ENCODE assay signal across 8 mouse cellular contexts in genomic region chr3:121550370-121550769, GRCm38 (mm10). TPM values are rescaled to one million over a fixed set of nuclear protein-coding genes. Genes with fewer than 3 reads are reported as not detected.
A peak's percentile ranks its signal among the peaks of the same experiment; 100 is the strongest.
DNase-seq lines count a peak whose midpoint lies in the region; ATAC-seq lines count a peak whose summit lies in the region.

No protein-coding gene starts in this region.

- H3K4me1 ChIP-seq in midbrain, embryonic 14.5 days (ENCODE audit: control insufficient read depth, insufficient read depth, low read length): no peaks in the 10 kb centered on the region
- H3K4me1 ChIP-seq in midbrain, embryonic 16.5 days (ENCODE audit: control insufficient read depth, insufficient read depth, low read length): no peaks in the 10 kb centered on the region

- no peaks in the 10 kb centered on the region for H3K36me3 ChIP-seq in midbrain, embryonic 14.5 days (ENCODE audit: control insufficient read depth, insufficient read depth, low read length)
- H3K36me3 ChIP-seq in midbrain, embryonic 16.5 days (ENCODE audit: control insufficient read depth, insufficient read depth, low read length): no peaks in the 10 kb centered on the region

- no peak for ATAC-seq in frontal cortex, adult (ENCODE audit: low TSS enrichment)
- no peak for ATAC-seq in midbrain, embryonic 14.5 days (ENCODE audit: low FRiP score, low TSS enrichment)
- no peak for ATAC-seq in midbrain, embryonic 16.5 days
- ATAC-seq in monocyte, adult 5-6 weeks (replicated peaks; ENCODE audit: insufficient number of reproducible peaks, low FRiP score, low TSS enrichment, poor library complexity, severe bottlenecking): peak; percentile 67; the same call in 1 of the 2 replicates
- ATAC-seq in erythroid progenitor cell, adult 5-6 weeks (replicated peaks; ENCODE audit: low FRiP score, poor library complexity, severe bottlenecking): no peak

- no peaks in the 10 kb centered on the region for H3K27me3 ChIP-seq in midbrain, embryonic 14.5 days (ENCODE audit: control insufficient read depth, insufficient read depth, low read length)
- H3K27me3 ChIP-seq in midbrain, embryonic 16.5 days (ENCODE audit: control insufficient read depth, insufficient read depth, low read depth, low read length): no peaks in the 10 kb centered on the region

- WGBS in midbrain, embryonic 14.5 days: 2% methylated on average over 1 of the region's 1 CpGs
- WGBS in midbrain, embryonic 16.5 days: 0% methylated on average over 1 of the region's 1 CpGs

- peak; percentile 14 to 36 for DNase-seq in frontal cortex, postnatal 25 days (ENCODE audit: low spot score in 2 of 2)
- peak; percentile 81 for DNase-seq in midbrain, embryonic 14.5 days
- peak; percentile 64 for DNase-seq in ZHBTc4 (ENCODE audit: low read depth, low spot score)
- peak; percentile 69 for DNase-seq in induced T-regulatory cell, adult 2 months (ENCODE audit: low read depth)

- no peak overlapping the region for H3K27ac ChIP-seq in midbrain, embryonic 14.5 days (replicated peaks; ENCODE audit: low read depth, low read length)
- H3K27ac ChIP-seq in midbrain, embryonic 16.5 days (ENCODE audit: low read length): no peak overlapping the region

- H3K4me2 ChIP-seq in midbrain, embryonic 14.5 days (ENCODE audit: low read length): no peak overlapping the region
- H3K4me2 ChIP-seq in midbrain, embryonic 16.5 days (ENCODE audit: low read length): no peak overlapping the region

- no peaks in the 10 kb centered on the region for H3K9me3 ChIP-seq in midbrain, embryonic 14.5 days (ENCODE audit: control insufficient read depth, low read length)
- no peaks in the 10 kb centered on the region for H3K9me3 ChIP-seq in midbrain, embryonic 16.5 days (replicated peaks; ENCODE audit: control insufficient read depth, low read length, poor library complexity, severe bottlenecking)

- no peak overlapping the region for H3K9ac ChIP-seq in midbrain, embryonic 14.5 days (replicated peaks; ENCODE audit: low read length)
- no peak overlapping the region for H3K9ac ChIP-seq in midbrain, embryonic 16.5 days (ENCODE audit: low read depth, low read length)

- no peak overlapping the region for H3K4me3 ChIP-seq in midbrain, embryonic 14.5 days (replicated peaks; ENCODE audit: low read depth, low read length)
- no peak overlapping the region for H3K4me3 ChIP-seq in midbrain, embryonic 16.5 days (ENCODE audit: low read depth, low read length)

RNA-seq across cellular contexts. Expression of gene Slc44a3, which starts 18.2 kb away (rescaled TPM):
- polyA plus RNA-seq in midbrain, embryonic 14.5 days (2014; fragmentation: Nextera tagmentation; extraction: Ambion mirVana): 0.51 and 0.63 TPM in 2 replicates
- 1.3 and 1.4 TPM in 2 replicates for polyA plus RNA-seq in midbrain, embryonic 16.5 days (2015; fragmentation: Nextera tagmentation; extraction: Ambion mirVana)
- not detected in 3 replicates for total RNA-seq in monocyte, adult 5-6 weeks (2017)
- total RNA-seq in erythroid progenitor cell, adult 5-6 weeks (2015; ENCODE audit: low replicate concordance): not detected in 2 replicates
- not detected in 2 replicates for total RNA-seq in erythroid progenitor cell, adult 5-6 weeks (2017; ENCODE audit: low replicate concordance)

Comparison
In these comparisons a context has a peak if more than half of its experiments do, and no peak if none do; other contexts are left out.
1. DNase-seq: peak in every context shown above with its lines; median percentile 81 in midbrain, embryonic 14.5 days; 69 in induced T-regulatory cell, adult 2 months; 64 in ZHBTc4; 25 in frontal cortex, postnatal 25 days.